Mouse (Mus musculus) kidney, adult 2 months (tissue): Measurements from ENCODE around the gene Prkn.

Experiments
- CTCF ChIP-seq: fragments of 200-500 bp; conservative IDR thresholded peaks from 2 replicates; pipeline ENCODE4 v1.5.1; 2011; ENCODE audit warnings: low read depth, mild to moderate bottlenecking, control low read depth, low read length, moderate library complexity, mixed read lengths; ENCODE audit not compliant: insufficient read depth, insufficient read length
- POLR2A ChIP-seq: fragments of 200-500 bp; IDR thresholded peaks from one replicate; pipeline ENCODE4 v1.6.1; 2011; ENCODE audit warnings: low read depth, low read length, control low read depth

GRCm38 (mm10) chr17:12059041-12059440 is 1218.9 kb downstream of the Prkn start:
- TF ChIP-seq POLR2A (no peak), CTCF (no peak)
